Mouse (Mus musculus) G1E (cell line): ENCODE data around the gene Pym1.

Experiments
- GATA1 ChIP-seq: IDR thresholded peaks from 2 replicates; pipeline ENCODE4 v1.6.1; 2012; ENCODE audit warnings: borderline replicate concordance, low read length, inconsistent platforms, mixed read lengths
- TAL1 ChIP-seq: conservative IDR thresholded peaks from 2 replicates; pipeline ENCODE4 v1.6.1; 2012; ENCODE audit warnings: low read depth, low read length, inconsistent platforms, mixed read lengths

- TF ChIP-seq TAL1 (no peak), GATA1 (no peak)
These were observed 51.0 kb downstream of the Pym1 start for GRCm38 (mm10) chr10:128798676-128799075.
